Mouse (Mus musculus) midbrain, embryonic 15.5 days (tissue): ENCODE results near the gene BC035044. TPM values are rescaled to one million over a fixed set of nuclear protein-coding genes. Genes with fewer than 3 reads are reported as not detected.
"Not testable (repeated sequence)": the region's sequence is repeated elsewhere in the genome, so short reads cannot be mapped to it uniquely, and the experiment has no call there.

Experiments
- ATAC-seq: fragments of 200-750 bp; cut with Nextera tagmentation; replicated peaks from 2 replicates; pipeline ENCODE4 v1.8.0; 2017; ENCODE audit warnings: moderate TSS enrichment
- H3K27ac ChIP-seq: fragments of 300-500 bp; sonication (generic); 2 replicates; pipeline ENCODE4 v1.5.1; 2015; ENCODE audit warnings: mild to moderate bottlenecking, inconsistent platforms
- H3K27me3 ChIP-seq: fragments of 300-500 bp; sonication (generic); replicated peaks from 2 replicates; pipeline ENCODE4 v1.6.1; 2015; ENCODE audit warnings: inconsistent platforms
- H3K36me3 ChIP-seq: fragments of 300-500 bp; sonication (generic); replicated peaks from 2 replicates; pipeline ENCODE4 v1.6.1; 2015; ENCODE audit warnings: inconsistent platforms
- H3K4me1 ChIP-seq: fragments of 300-500 bp; sonication (generic); 2 replicates; pipeline ENCODE4 v1.6.1; 2015; ENCODE audit warnings: inconsistent platforms
- H3K4me2 ChIP-seq: fragments of 300-500 bp; sonication (generic); 2 replicates; pipeline ENCODE4 v1.6.1; 2015; ENCODE audit warnings: inconsistent platforms, mild to moderate bottlenecking, moderate library complexity
- H3K4me3 ChIP-seq: fragments of 300-500 bp; sonication (generic); 2 replicates; pipeline ENCODE4 v1.5.1; 2015; ENCODE audit warnings: mild to moderate bottlenecking, inconsistent platforms
- H3K9ac ChIP-seq: fragments of 300-500 bp; sonication (generic); 2 replicates; pipeline ENCODE4 v1.6.1; 2015; ENCODE audit warnings: mild to moderate bottlenecking, inconsistent platforms
- H3K9me3 ChIP-seq: fragments of 300-500 bp; sonication (generic); 2 replicates; pipeline ENCODE4 v1.6.1; 2016; ENCODE audit warnings: inconsistent platforms
- WGBS: fragments of 180-500 bp; shearing (Covaris S2); methylation state at CpG from one replicate; pipeline ENCODE4 v1.1.7; 2015; ENCODE audit warnings: mixed read lengths; 5-methylcytosine and 5-hydroxymethylcytosine counted together
- microRNA-seq: library from miRNA; unstranded; fragments of <30 nt; microRNA quantifications from one replicate; pipeline ENCODE4, GENCODE M21; 2016
- polyA plus RNA-seq: library from polyadenylated mRNA; unstranded; fragments of >200 nt; fragmentation: Nextera tagmentation; extraction: Ambion mirVana; gene quantifications from 2 replicates; pipeline ENCODE4 v1.2.1, GENCODE M21; 2015

Gene BC035044
- polyA plus RNA-seq, 1 experiment from 2014 or later, result 0.62 TPM

DNA sequence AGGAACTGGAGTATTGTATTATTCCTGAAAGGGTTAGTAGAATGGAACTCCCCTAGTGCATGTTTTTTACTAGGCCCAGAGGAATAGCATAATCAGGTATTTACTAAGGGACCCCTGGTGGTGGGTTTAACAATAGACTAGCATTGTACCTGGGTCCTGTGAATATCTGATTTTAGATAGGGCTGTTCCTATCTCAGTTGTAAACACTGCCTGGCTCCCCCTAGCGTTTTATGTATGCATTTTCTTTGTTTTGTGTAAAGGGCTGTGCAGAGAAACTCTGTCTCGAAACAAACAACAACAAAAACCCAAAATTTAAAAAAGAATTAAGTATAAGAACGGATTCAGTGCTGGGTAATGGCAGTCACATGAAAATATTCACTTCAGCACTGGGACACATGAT, 83.9 kb downstream of the BC035044 start:
- Histone ChIP-seq H3K27me3 (no peaks in the 10 kb centered on the region), H3K4me2 (no peak overlapping the region), H3K36me3 (no peaks in the 10 kb centered on the region), H3K9ac (no peak overlapping the region), H3K9me3 (no peaks in the 10 kb centered on the region), H3K4me3 (no peak overlapping the region), H3K4me1 (peaks cover 3% of the 10 kb centered on the region; the same call in 1 of the 2 replicates), H3K27ac (no peak overlapping the region)
- ATAC-seq, result no peak
- WGBS, result 66% methylated on average over 3 of the region's 3 CpGs

GRCm38 (mm10) chr6:128804823-128805640, 85.9 kb downstream of the BC035044 start:
- H3K4me2 ChIP-seq, H3K9ac ChIP-seq, H3K27me3 ChIP-seq, H3K4me3 ChIP-seq, H3K36me3 ChIP-seq, H3K9me3 ChIP-seq, H3K4me1 ChIP-seq, ATAC-seq: not testable (repeated sequence)
- peak overlapping the region; percentile 28 for H3K27ac ChIP-seq
- 65% methylated on average over 7 of the region's 7 CpGs for WGBS

DNA sequence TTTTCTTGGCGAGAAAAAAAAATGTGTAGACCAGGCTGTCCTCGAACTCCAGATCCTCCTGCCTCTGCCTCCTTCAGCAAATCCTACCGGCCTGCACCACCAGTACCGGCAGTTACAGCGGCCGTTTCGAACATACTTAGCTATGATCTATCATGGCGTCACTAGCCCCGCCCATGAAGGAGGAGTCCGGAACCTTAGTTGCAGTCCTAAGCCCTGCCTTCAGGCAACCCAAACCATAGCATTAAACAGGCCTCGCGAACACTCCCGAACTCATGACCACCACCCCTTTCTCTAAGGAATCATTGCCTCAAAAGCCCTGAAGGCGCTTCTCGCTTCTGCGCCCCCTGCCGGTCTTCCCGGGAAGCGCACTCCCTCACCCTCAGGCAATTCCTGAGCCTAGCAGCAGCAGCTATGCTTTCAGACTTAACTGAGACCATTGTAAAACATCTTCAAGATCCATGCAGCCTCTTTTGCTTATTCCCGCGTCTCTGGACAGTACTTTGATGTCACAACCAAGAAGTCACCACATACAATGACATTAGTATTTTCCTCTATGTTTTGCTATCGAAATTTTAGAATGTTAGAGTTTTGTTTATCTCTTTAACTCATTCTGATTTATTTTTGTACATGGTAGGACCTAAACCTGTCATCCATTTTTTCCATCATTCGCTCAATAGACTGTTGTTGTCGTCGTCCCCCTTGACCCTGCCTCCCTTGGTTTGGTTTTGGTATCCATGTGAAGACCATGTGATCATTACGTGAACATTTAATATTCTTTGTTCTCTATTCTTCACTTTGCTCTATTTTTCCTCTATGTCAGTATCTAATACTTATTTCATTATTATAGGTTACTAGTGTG, 87.7 kb downstream of the BC035044 start:
- Histone ChIP-seq H3K4me1 (peaks cover 5% of the 10 kb centered on the region), H3K36me3 (no peaks in the 10 kb centered on the region), H3K27me3 (no peaks in the 10 kb centered on the region), H3K27ac (peak overlapping the region; percentile 89), H3K4me3 (peak overlapping the region; percentile 47), H3K9me3 (no peaks in the 10 kb centered on the region), H3K9ac (peak overlapping the region; percentile 61; the same call in 1 of the 2 replicates), H3K4me2 (peak overlapping the region; percentile 62)
- peak; percentile 91 for ATAC-seq
- WGBS, result 6% methylated on average over 26 of the region's 26 CpGs

DNA sequence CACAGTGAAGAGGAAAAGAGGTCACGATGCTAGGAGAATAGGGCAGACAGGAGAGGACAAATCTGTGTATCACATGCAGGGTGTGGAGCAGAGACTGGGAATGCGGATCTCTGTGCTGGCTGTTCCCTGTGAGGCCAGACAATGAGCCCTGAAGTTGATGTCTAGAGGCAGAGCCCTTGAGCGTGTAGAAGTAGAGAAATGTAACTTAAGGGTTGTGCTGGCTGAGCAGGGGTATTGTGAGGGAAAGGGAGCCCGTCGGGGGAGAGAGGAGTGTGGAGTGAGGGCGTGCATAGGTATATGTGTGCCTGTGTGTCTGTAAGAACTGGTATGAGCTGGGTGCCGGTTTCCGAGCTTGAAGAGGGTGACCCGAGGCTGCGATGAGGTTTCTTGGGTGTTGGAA, 88.4 kb downstream of the BC035044 start:
- H3K4me3 ChIP-seq, result peak overlapping the region; percentile 47
- peak overlapping the region; percentile 62 for H3K4me2 ChIP-seq
- peak overlapping the region; percentile 61 for H3K9ac ChIP-seq
- no peaks in the 10 kb centered on the region for H3K36me3 ChIP-seq
- peaks cover 12% of the 10 kb centered on the region for H3K4me1 ChIP-seq
- no peaks in the 10 kb centered on the region for H3K27me3 ChIP-seq
- 10% methylated on average over 10 of the region's 10 CpGs for WGBS
- H3K27ac ChIP-seq, result peak overlapping the region; percentile 89
- no peaks in the 10 kb centered on the region for H3K9me3 ChIP-seq
- peak; percentile 59 for ATAC-seq

DNA sequence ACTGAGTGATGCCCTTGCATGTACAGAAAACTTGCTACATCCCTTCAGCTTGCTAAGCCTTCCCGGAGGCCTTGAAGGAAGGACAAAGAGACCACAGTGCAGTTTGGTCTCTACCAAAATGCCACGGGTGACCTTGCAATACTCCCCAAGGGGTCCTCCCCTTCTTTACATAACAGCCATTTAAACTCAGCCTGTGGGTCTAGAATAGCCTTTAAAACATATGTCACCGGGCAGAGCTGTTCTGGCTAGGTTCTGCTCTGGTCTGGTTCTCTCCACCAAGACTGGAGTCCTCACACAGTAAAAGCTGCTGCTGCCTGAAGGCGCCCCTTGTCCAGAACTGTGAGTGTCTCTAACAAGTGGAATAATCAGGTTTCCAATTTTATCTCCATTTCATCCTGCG, 90.2 kb downstream of the BC035044 start:
- H3K4me2 ChIP-seq, result peak overlapping the region; percentile 47
- H3K27ac ChIP-seq, result peak overlapping the region; percentile 53; the same call in 1 of the 2 replicates
- 76% methylated on average over 5 of the region's 5 CpGs for WGBS

GRCm38 (mm10) chr6:128799896-128800270, 91.0 kb downstream of the BC035044 start:
- peak overlapping the region; percentile 73 for H3K4me3 ChIP-seq
- no peaks in the 10 kb centered on the region for H3K36me3 ChIP-seq
- H3K4me1 ChIP-seq, result peaks cover 14% of the 10 kb centered on the region
- peak overlapping the region; percentile 94 for H3K27ac ChIP-seq
- peak overlapping the region; percentile 47 for H3K4me2 ChIP-seq
- peak overlapping the region; percentile 48 for H3K9ac ChIP-seq
- H3K27me3 ChIP-seq, result no peaks in the 10 kb centered on the region
- ATAC-seq, result no peak
- no peaks in the 10 kb centered on the region for H3K9me3 ChIP-seq
- 18% methylated on average over 7 of the region's 7 CpGs for WGBS

More for the DNA sequence above, 90.2 kb downstream of the BC035044 start:
- not testable (repeated sequence) for H3K36me3 ChIP-seq, H3K9ac ChIP-seq, ATAC-seq, H3K27me3 ChIP-seq, H3K9me3 ChIP-seq
- Histone ChIP-seq H3K4me3 (peak overlapping the region; percentile 9; the same call in 1 of the 2 replicates), H3K4me1 (peaks cover 14% of the 10 kb centered on the region)

DNA sequence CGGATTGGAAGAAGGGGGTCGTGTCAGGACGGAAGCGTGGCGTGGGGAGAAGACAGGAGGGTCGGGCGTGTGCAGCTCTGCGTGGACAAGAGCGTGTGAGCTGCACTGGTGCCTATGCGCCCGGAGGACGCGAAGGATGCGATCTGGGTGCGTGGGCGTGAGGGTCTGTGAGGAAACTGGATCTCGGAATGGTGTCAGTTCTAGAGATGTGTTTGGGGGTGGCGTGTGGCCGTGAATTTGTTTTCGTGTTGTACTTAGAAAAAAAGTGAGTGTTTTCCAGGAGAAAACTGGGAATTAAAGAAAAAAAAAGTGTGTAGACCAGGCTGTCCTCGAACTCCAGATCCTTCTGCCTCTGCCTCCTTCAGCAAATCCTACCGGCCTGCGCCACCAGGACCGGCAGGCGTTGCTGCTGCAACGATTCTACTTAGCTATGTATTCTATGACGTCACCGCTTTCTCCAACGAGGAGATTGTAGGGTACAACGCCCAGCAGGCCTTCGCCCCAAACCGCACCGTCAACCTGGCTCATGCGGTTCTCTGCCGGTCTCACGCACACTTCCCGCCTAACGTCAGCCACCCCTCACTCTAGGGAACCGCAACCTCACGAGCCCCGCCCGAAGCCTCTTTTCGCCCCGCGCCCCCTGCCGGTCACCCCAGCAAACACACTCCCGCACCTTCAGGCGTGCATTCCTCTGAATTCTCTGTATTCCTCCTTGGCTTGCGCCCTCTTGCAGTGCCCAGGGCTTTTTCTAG, 91.6 kb downstream of the BC035044 start:
- not testable (repeated sequence) for H3K36me3 ChIP-seq, H3K9me3 ChIP-seq, H3K27me3 ChIP-seq
- Histone ChIP-seq H3K27ac (peak overlapping the region; percentile 94), H3K4me1 (peaks cover 14% of the 10 kb centered on the region), H3K4me2 (peak overlapping the region; percentile 66), H3K4me3 (peak overlapping the region; percentile 73), H3K9ac (peak overlapping the region; percentile 77)
- ATAC-seq, result peak; percentile 85
- under 1% methylated on average over 49 of the region's 49 CpGs for WGBS

Small RNA genes lying within 50 kb of the gene (microRNA-seq; reads per million reads assigned to microRNA genes)
- not detected for gene Gm27336

Other genes with a start within 250 kb of the BC035044 start
- gene Clec2h, start 228.7 kb downstream of the BC035044 start, polyA plus RNA-seq, result not detected in 2 replicates
- gene Klrb1, start 168.1 kb downstream of the BC035044 start, polyA plus RNA-seq, result 0.82 and 0.94 TPM in 2 replicates
- 0.12 and 0.13 TPM in 2 replicates for gene Klrb1c, start 101.9 kb downstream of the BC035044 start, polyA plus RNA-seq
- gene Gm44511, start 64.8 kb downstream of the BC035044 start, polyA plus RNA-seq, result not detected in 2 replicates
- gene Klrb1b, start 64.8 kb downstream of the BC035044 start, polyA plus RNA-seq, result not detected in 2 replicates
- 0.06 TPM in 1 of 2 replicates, not detected in the other for gene Clec2i, start 3.5 kb downstream of the BC035044 start, polyA plus RNA-seq
- gene Clec2g, start 43.3 kb upstream of the BC035044 start, polyA plus RNA-seq, result not detected in 2 replicates
- gene Klrb1f, start 154.8 kb upstream of the BC035044 start, polyA plus RNA-seq, result 0.55 and 0.81 TPM in 2 replicates
- not detected in 2 replicates for gene Clec2e, start 209.8 kb upstream of the BC035044 start, polyA plus RNA-seq